Mouse (Mus musculus) embryonic fibroblast, embryonic 13.5 days (primary cell): ENCODE data around the gene Ebpl.

ENCODE experiments used
- CTCF ChIP-seq: IDR thresholded peaks from 2 replicates; pipeline ENCODE4 v1.5.1; 2011; ENCODE audit warnings: mild to moderate bottlenecking, control low read depth, low read length, moderate library complexity, borderline replicate concordance; ENCODE audit not compliant: insufficient read depth
- POLR2A ChIP-seq: IDR thresholded peaks from 2 replicates; pipeline ENCODE4 v1.6.1; 2011; ENCODE audit warnings: low read depth, mild to moderate bottlenecking, control low read depth, low read length, moderate library complexity

GRCm38 (mm10) chr14:61390586-61390985 is 30.3 kb upstream of the Ebpl start:
- TF ChIP-seq POLR2A (no peak), CTCF (no peak)
